Mouse (Mus musculus): ENCODE measurements around the gene 4933428G20Rik. TPM values are rescaled to one million over a fixed set of nuclear protein-coding genes. Genes with fewer than 3 reads are reported as not detected.

The 4933428G20Rik gene
- polyA plus RNA-seq, 1 experiment from 2014 or later: 0.17 TPM

DNA sequence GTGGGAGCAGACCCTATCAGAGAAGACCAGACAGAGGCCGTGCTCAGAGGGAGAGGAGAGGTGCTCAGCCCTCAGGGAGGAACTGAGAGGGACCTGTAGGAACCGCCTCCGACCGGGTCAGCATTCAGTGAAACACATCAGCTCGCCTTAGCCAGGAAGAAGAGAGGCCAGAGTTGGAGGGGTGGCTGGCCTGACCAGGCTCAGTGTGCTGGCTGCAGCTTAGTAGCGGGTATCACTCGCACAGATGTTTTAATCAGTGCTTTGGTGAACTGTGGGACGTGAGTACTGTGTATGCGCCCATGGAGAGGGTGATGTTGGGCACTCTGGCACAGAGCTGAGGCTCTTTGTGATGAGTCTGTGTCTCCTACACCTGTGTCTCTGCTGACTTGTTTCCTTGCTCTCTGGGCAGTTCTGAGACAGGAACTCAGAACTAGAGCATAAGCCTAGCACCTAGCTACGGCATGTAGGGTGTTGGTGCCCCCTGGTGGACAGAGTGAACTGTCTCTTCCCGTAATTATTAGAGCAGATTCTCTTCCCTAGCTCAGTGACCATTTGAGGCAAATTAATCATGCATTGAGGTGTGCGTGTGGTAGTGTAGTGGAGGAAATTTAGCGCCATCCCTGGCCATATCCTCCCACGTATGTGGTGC lies 31.4 kb downstream of the 4933428G20Rik start:
- Histone ChIP-seq H3K27ac (ENCODE audit: low read depth, low read length) (no peak overlapping the region), H3K4me1 (replicated peaks; ENCODE audit: control insufficient read depth, insufficient read depth, low read length) (no peaks in the 10 kb centered on the region), H3K9ac (ENCODE audit: low read length) (no peak overlapping the region; the same call in 1 of the 2 replicates), H3K4me3 (ENCODE audit: low read depth, low read length) (no peak overlapping the region), H3K9me3 (ENCODE audit: control insufficient read depth, low read length) (no peaks in the 10 kb centered on the region), H3K27me3 (ENCODE audit: control insufficient read depth, insufficient read depth, low read length) (no peaks in the 10 kb centered on the region; the same call in 1 of the 2 replicates), H3K4me2 (ENCODE audit: low read depth, low read length, severe bottlenecking) (no peak overlapping the region), H3K36me3 (ENCODE audit: control insufficient read depth, insufficient read depth, low read length) (no peaks in the 10 kb centered on the region)
- WGBS: 51% methylated on average over 14 of the region's 14 CpGs
- 0 out of 2 replicates have a peak, but pooled peaks have one; percentile 36 for ATAC-seq (replicated peaks; ENCODE audit: low FRiP score)
- peak; percentile 90 for DNase-seq (ENCODE audit: low spot score)

DNA sequence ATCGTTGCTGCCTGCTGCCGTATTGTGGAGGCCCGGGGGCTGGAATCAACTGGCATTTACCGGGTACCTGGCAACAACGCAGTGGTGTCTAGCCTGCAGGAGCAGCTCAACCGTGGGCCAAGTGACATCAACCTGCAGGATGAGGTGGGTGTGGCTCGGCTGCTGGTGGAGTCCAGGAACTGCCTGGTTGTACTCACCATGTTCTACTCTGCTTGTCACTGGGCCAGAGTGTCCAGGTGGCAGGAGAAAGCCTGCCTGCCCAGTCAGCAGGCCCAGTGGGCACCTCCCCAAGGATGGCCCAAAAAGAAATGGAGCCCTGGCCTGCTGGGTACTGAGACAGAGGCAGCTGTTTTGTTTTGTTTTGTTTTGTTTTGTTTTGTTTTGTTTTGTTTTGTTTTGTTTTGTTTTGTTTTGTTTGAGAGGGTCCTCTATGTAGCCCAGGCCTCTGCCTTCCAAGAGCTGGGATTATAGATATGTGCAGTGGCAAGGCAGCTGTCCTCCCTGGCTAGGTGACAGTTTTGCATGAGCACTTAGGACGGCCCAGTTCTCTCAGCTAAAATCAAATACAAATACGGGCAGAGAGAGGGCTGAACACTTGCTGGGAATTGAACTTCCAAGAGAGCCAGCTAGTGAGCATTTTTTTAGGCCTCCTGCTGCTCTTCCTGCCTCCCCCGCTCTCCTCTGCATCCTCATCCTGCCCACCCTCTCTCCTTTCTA lies 33.5 kb downstream of the 4933428G20Rik start:
- no peak overlapping the region for H3K9ac ChIP-seq (ENCODE audit: low read length)
- no peak overlapping the region for H3K4me2 ChIP-seq (ENCODE audit: low read depth, low read length, severe bottlenecking)
- no peak overlapping the region for H3K27ac ChIP-seq (ENCODE audit: low read depth, low read length)
- peaks cover 2% of the 10 kb centered on the region; the same call in 1 of the 2 replicates for H3K27me3 ChIP-seq (ENCODE audit: control insufficient read depth, insufficient read depth, low read length)
- WGBS: 81% methylated on average over 10 of the region's 10 CpGs
- no peaks in the 10 kb centered on the region for H3K36me3 ChIP-seq (ENCODE audit: control insufficient read depth, insufficient read depth, low read length)
- H3K4me3 ChIP-seq (ENCODE audit: low read depth, low read length): no peak overlapping the region
- no peaks in the 10 kb centered on the region for H3K9me3 ChIP-seq (ENCODE audit: control insufficient read depth, low read length)
- no peak for ATAC-seq (replicated peaks; ENCODE audit: low FRiP score)
- H3K4me1 ChIP-seq (replicated peaks; ENCODE audit: control insufficient read depth, insufficient read depth, low read length): no peaks in the 10 kb centered on the region
- DNase-seq (ENCODE audit: low spot score): no peak

DNA sequence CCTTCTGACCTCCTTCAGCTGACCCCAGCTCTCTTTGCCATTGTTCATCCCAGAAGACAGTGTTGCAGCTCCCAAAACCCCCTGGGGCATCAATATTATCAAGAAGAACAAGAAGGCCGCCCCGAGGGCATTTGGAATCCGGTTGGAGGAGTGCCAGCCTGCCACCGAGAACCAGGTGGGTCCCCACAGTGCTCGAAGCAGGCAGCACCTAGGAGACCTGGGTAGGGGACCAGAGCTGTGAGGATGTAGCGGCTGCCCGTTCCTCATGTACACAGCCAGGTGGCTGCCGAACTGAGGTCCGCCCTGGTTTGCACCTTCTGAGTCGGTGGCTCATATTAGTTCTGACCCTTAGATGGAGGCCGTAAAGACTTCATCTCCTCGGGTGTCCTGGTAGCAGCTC lies 34.2 kb downstream of the 4933428G20Rik start:
- H3K4me1 ChIP-seq (replicated peaks; ENCODE audit: control insufficient read depth, insufficient read depth, low read length): no peaks in the 10 kb centered on the region
- no peak overlapping the region for H3K4me2 ChIP-seq (ENCODE audit: low read depth, low read length, severe bottlenecking)
- H3K36me3 ChIP-seq (ENCODE audit: control insufficient read depth, insufficient read depth, low read length): no peaks in the 10 kb centered on the region
- no peak for ATAC-seq (replicated peaks; ENCODE audit: low FRiP score)
- no peak for DNase-seq (ENCODE audit: low spot score)
- no peaks in the 10 kb centered on the region for H3K9me3 ChIP-seq (ENCODE audit: control insufficient read depth, low read length)
- H3K27ac ChIP-seq (ENCODE audit: low read depth, low read length): no peak overlapping the region
- WGBS: 86% methylated on average over 12 of the region's 12 CpGs
- peaks cover 2% of the 10 kb centered on the region; the same call in 1 of the 2 replicates for H3K27me3 ChIP-seq (ENCODE audit: control insufficient read depth, insufficient read depth, low read length)
- no peak overlapping the region for H3K4me3 ChIP-seq (ENCODE audit: low read depth, low read length)
- no peak overlapping the region for H3K9ac ChIP-seq (ENCODE audit: low read length)

DNA sequence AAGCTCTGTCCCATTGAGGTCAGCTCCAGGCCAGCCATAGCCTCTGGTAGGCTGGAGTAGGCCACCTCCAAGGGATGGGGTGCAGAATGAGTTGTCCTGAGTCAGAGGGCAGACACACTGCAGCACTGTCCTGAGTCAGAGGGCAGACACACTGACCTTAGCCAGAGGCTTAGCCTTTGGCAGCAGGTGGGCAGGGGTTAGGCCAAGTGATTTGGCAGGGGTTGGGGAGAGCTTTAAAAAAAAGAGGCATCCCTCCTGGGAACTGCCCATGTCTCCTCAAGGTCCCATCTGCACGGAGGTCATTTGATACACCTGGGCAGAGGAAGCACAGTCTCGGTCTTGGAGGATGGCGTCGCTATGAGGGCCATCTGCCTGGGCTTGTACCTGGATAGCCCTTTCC lies 36.1 kb downstream of the 4933428G20Rik start:
- 88% methylated on average over 4 of the region's 4 CpGs for WGBS
- no peak overlapping the region for H3K4me2 ChIP-seq (ENCODE audit: low read depth, low read length, severe bottlenecking)
- no peak overlapping the region for H3K27ac ChIP-seq (ENCODE audit: low read depth, low read length)
- H3K9me3 ChIP-seq (ENCODE audit: control insufficient read depth, low read length): no peaks in the 10 kb centered on the region
- no peak overlapping the region for H3K9ac ChIP-seq (ENCODE audit: low read length)
- H3K27me3 ChIP-seq (ENCODE audit: control insufficient read depth, insufficient read depth, low read length): peaks cover 2% of the 10 kb centered on the region; the same call in 1 of the 2 replicates
- H3K36me3 ChIP-seq (ENCODE audit: control insufficient read depth, insufficient read depth, low read length): no peaks in the 10 kb centered on the region
- H3K4me3 ChIP-seq (ENCODE audit: low read depth, low read length): no peak overlapping the region
- DNase-seq (ENCODE audit: low spot score) (no peak), ATAC-seq (replicated peaks; ENCODE audit: low FRiP score) (no peak)
- H3K4me1 ChIP-seq (replicated peaks; ENCODE audit: control insufficient read depth, insufficient read depth, low read length): no peaks in the 10 kb centered on the region

DNA sequence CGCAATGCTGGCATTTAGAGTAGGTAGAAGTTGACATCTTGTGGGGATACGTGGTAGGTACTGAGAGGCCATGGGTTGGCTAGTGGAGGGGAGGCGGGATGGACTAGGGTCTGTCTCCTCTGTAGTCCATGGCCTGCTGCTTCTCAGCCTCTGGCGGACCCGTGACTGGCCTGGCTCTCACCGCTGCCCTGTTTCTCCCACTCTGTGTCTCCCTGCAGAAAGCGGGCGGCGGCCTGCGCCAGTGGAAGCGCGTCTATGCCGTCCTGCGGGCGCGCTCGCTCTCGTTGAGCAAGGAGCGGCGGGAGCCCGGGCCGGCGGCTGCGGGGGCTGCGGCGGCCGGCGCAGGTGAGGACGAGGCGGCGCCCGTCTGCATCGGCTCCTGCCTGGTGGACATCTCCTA lies 37.0 kb downstream of the 4933428G20Rik start:
- WGBS: 34% methylated on average over 33 of the region's 33 CpGs
- no peaks in the 10 kb centered on the region for H3K4me1 ChIP-seq (replicated peaks; ENCODE audit: control insufficient read depth, insufficient read depth, low read length)
- DNase-seq (ENCODE audit: low spot score): peak; percentile 55
- no peak overlapping the region for H3K4me3 ChIP-seq (ENCODE audit: low read depth, low read length)
- no peak overlapping the region for H3K27ac ChIP-seq (ENCODE audit: low read depth, low read length)
- no peak overlapping the region for H3K9ac ChIP-seq (ENCODE audit: low read length)
- no peak for ATAC-seq (replicated peaks; ENCODE audit: low FRiP score)
- H3K4me2 ChIP-seq (ENCODE audit: low read depth, low read length, severe bottlenecking): no peak overlapping the region
- no peaks in the 10 kb centered on the region for H3K9me3 ChIP-seq (ENCODE audit: control insufficient read depth, low read length)
- peaks cover 2% of the 10 kb centered on the region; the same call in 1 of the 2 replicates for H3K27me3 ChIP-seq (ENCODE audit: control insufficient read depth, insufficient read depth, low read length)
- H3K36me3 ChIP-seq (ENCODE audit: control insufficient read depth, insufficient read depth, low read length): no peaks in the 10 kb centered on the region

- H3K4me3 ChIP-seq (ENCODE audit: low read depth, low read length): no peak overlapping the region
- no peaks in the 10 kb centered on the region for H3K36me3 ChIP-seq (ENCODE audit: control insufficient read depth, insufficient read depth, low read length)
- H3K4me2 ChIP-seq (ENCODE audit: low read depth, low read length, severe bottlenecking): no peak overlapping the region
- peaks cover 2% of the 10 kb centered on the region; the same call in 1 of the 2 replicates for H3K27me3 ChIP-seq (ENCODE audit: control insufficient read depth, insufficient read depth, low read length)
- WGBS: 87% methylated on average over 6 of the region's 6 CpGs
- ATAC-seq (replicated peaks; ENCODE audit: low FRiP score): no peak
- no peaks in the 10 kb centered on the region for H3K4me1 ChIP-seq (replicated peaks; ENCODE audit: control insufficient read depth, insufficient read depth, low read length)
- H3K9ac ChIP-seq (ENCODE audit: low read length): no peak overlapping the region
- no peaks in the 10 kb centered on the region for H3K9me3 ChIP-seq (ENCODE audit: control insufficient read depth, low read length)
- H3K27ac ChIP-seq (ENCODE audit: low read depth, low read length): no peak overlapping the region
- peak; percentile 41 for DNase-seq (ENCODE audit: low spot score)
Measured at GRCm38 (mm10) chr11:97462538-97462937, 37.6 kb downstream of the 4933428G20Rik start.

- ATAC-seq (replicated peaks; ENCODE audit: low FRiP score): no peak
- Histone ChIP-seq H3K4me1 (replicated peaks; ENCODE audit: control insufficient read depth, insufficient read depth, low read length) (no peaks in the 10 kb centered on the region), H3K9ac (ENCODE audit: low read length) (no peak overlapping the region), H3K9me3 (ENCODE audit: control insufficient read depth, low read length) (no peaks in the 10 kb centered on the region), H3K36me3 (ENCODE audit: control insufficient read depth, insufficient read depth, low read length) (no peaks in the 10 kb centered on the region), H3K4me3 (ENCODE audit: low read depth, low read length) (no peak overlapping the region), H3K4me2 (ENCODE audit: low read depth, low read length, severe bottlenecking) (no peak overlapping the region), H3K27ac (ENCODE audit: low read depth, low read length) (no peak overlapping the region), H3K27me3 (ENCODE audit: control insufficient read depth, insufficient read depth, low read length) (peaks cover 2% of the 10 kb centered on the region; the same call in 1 of the 2 replicates)
- no peak for DNase-seq (ENCODE audit: low spot score)
- WGBS: 95% methylated on average over 3 of the region's 3 CpGs
Measured at GRCm38 (mm10) chr11:97461307-97461820, 38.8 kb downstream of the 4933428G20Rik start.

DNA sequence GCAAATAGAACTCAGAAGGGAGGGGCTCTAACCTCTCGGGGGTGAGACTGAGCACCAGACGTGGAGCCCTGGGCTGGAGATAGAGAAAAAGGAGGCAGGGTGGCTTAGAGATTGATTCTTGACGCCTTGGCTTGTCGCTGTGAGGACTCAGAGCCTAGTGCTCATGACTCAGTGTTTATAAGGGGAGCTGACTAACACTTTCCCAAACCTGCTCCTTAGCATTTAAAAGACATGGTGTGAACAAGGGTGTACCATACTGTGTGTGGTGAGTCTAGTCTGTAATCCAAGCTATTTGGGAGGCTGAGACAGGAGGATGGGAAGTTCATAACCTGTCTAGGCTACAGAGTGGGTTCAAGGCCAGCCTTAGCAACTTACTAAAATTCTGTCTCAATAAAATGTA lies 43.0 kb downstream of the 4933428G20Rik start:
- Histone ChIP-seq H3K4me2 (ENCODE audit: low read depth, low read length, severe bottlenecking) (no peak overlapping the region), H3K9ac (ENCODE audit: low read length) (no peak overlapping the region), H3K4me1 (replicated peaks; ENCODE audit: control insufficient read depth, insufficient read depth, low read length) (no peaks in the 10 kb centered on the region), H3K27me3 (ENCODE audit: control insufficient read depth, insufficient read depth, low read length) (no peaks in the 10 kb centered on the region), H3K4me3 (ENCODE audit: low read depth, low read length) (no peak overlapping the region), H3K9me3 (ENCODE audit: control insufficient read depth, low read length) (no peaks in the 10 kb centered on the region), H3K36me3 (ENCODE audit: control insufficient read depth, insufficient read depth, low read length) (no peaks in the 10 kb centered on the region), H3K27ac (ENCODE audit: low read depth, low read length) (no peak overlapping the region)
- WGBS: 79% methylated on average over 4 of the region's 4 CpGs
- DNase-seq (ENCODE audit: low spot score): no peak
- ATAC-seq (replicated peaks; ENCODE audit: low FRiP score): no peak

Data from forebrain, embryonic 11.5 days (tissue).